Mouse (Mus musculus): ENCODE data around the gene Ptma. TPM values are rescaled to one million over a fixed set of nuclear protein-coding genes. Genes with fewer than 3 reads are reported as not detected.

Ptma gene
- polyA plus RNA-seq, 1 experiment: 3,930 TPM

DNA sequence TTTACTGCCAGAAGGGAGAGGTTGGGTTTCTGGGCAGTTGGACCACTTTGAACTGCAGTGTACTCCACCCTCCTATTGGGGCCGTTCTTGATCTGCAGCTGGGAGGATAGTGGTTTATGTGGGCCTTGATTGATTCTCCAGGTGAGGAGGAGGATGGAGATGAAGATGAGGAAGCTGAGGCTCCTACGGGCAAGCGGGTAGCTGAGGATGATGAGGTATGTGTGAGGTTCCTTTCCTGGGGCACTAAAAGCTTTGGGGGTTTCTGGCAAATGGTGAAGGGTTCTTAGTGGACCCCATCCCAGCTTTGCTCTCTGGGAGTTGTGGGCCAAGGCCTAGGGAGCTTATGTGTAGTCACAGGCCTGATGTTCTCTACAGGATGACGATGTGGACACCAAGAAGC lies 3.1 kb downstream of the Ptma start:
- Histone ChIP-seq H3K4me3 (ENCODE audit: low read depth, low read length) (peak overlapping the region; percentile 97), H3K27ac (ENCODE audit: insufficient read depth, low read length) (peak overlapping the region; percentile 48), H3K9me3 (replicated peaks; ENCODE audit: control insufficient read depth, insufficient read depth, low read length, poor library complexity, severe bottlenecking) (no peaks in the 10 kb centered on the region), H3K36me3 (ENCODE audit: control insufficient read depth, insufficient read depth, low read length, poor library complexity, severe bottlenecking) (peaks cover 36% of the 10 kb centered on the region), H3K27me3 (ENCODE audit: control insufficient read depth, insufficient read depth, low read length, poor library complexity, severe bottlenecking) (no peaks in the 10 kb centered on the region), H3K9ac (ENCODE audit: low read depth, poor library complexity, severe bottlenecking) (peak overlapping the region; percentile 99), H3K4me1 (ENCODE audit: control insufficient read depth, insufficient read depth, low read length) (no peaks in the 10 kb centered on the region)
- TF ChIP-seq POLR2A (IDR thresholded peaks at IDR 0.05; ENCODE audit: insufficient read depth, low read length): no peak
- no peak for TF ChIP-seq EP300 (IDR thresholded peaks at IDR 0.05; ENCODE audit: insufficient read depth, low read depth, low read length)
- no peak for TF ChIP-seq CTCF (IDR thresholded peaks at IDR 0.05; ENCODE audit: low read depth, low read length)

DNA sequence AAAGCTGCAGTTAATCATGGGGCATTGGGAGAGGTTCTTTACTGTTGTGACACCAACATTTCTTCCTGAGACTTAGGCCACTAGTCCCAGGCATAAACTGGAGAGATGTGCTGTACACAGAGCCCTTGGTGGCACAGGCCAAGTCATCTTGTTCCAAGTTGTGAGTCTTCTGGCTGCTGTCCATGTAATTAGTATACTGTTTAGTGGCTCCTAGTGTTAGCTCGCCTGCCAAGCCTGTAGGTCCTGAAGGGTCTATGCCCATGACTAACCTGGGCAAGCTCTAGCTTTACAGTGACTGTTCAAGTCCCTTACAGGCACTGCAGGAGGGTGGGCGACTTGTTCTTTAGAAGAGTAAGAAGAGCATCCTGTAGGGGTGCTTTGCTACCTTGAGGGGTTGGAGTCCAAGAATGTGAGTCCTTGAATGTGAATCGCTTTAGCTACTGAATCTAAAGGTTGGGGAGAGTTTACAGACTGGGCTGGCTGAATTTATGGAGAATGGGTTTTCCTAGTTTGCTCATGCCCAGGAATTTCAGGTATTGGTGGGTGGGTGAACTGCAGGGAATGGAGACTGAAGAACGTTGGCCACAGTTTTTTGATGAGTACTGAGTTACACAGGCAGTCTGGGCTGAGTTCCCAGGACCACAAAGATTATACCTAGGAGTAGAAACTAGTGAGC lies 4.5 kb downstream of the Ptma start:
- H3K27ac ChIP-seq (ENCODE audit: insufficient read depth, low read length): peak overlapping the region; percentile 91
- no peaks in the 10 kb centered on the region for H3K27me3 ChIP-seq (ENCODE audit: control insufficient read depth, insufficient read depth, low read length, poor library complexity, severe bottlenecking)
- H3K9me3 ChIP-seq (replicated peaks; ENCODE audit: control insufficient read depth, insufficient read depth, low read length, poor library complexity, severe bottlenecking): no peaks in the 10 kb centered on the region
- peak overlapping the region; percentile 60 for H3K9ac ChIP-seq (ENCODE audit: low read depth, poor library complexity, severe bottlenecking)
- H3K36me3 ChIP-seq (ENCODE audit: control insufficient read depth, insufficient read depth, low read length, poor library complexity, severe bottlenecking): peaks cover 36% of the 10 kb centered on the region
- H3K4me1 ChIP-seq (ENCODE audit: control insufficient read depth, insufficient read depth, low read length): no peaks in the 10 kb centered on the region
- TF ChIP-seq EP300 (IDR thresholded peaks at IDR 0.05; ENCODE audit: insufficient read depth, low read depth, low read length): no peak
- peak overlapping the region; percentile 14 for H3K4me3 ChIP-seq (ENCODE audit: low read depth, low read length)

DNA sequence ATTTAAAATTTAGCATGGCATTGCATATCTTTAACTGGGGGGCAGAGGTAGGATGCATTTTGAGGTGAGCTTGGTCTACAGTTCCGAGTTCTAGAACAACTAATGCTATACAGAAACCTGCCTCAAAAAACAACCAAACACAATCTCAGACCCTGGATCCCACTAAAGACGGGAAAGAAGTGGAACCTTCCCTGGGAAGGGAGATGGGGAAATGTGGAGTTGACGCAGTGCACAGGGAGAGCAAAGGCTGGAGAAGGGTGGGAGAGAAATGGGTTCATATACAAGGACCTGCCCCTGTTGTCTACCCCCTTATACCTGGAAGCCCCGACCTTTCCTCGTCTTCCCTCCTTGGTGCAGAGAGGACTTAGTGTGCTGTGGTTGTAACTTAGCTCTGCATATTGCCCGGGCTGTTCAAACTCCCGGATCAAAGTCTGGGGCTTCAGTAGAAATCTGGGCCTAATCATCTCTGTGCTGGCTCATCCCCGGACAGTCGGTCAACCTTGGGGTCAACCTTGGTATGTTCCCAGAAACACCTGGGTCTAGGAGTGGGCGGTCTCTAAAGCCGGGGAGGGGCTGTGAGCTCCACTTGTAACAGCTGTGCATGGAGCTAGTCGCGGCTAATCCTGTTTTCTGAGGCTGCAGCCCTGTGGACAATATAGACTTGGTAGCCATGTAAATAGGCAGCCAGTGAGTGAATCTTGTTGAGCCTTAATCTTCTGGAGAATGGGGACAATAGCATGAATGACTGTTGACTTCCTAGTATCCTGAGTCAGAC lies 5.2 kb downstream of the Ptma start:
- Histone ChIP-seq H3K27ac (ENCODE audit: insufficient read depth, low read length) (peak overlapping the region; percentile 91), H3K4me3 (ENCODE audit: low read depth, low read length) (peak overlapping the region; percentile 55), H3K9me3 (replicated peaks; ENCODE audit: control insufficient read depth, insufficient read depth, low read length, poor library complexity, severe bottlenecking) (no peaks in the 10 kb centered on the region), H3K9ac (ENCODE audit: low read depth, poor library complexity, severe bottlenecking) (peak overlapping the region; percentile 60), H3K27me3 (ENCODE audit: control insufficient read depth, insufficient read depth, low read length, poor library complexity, severe bottlenecking) (no peaks in the 10 kb centered on the region), H3K4me1 (ENCODE audit: control insufficient read depth, insufficient read depth, low read length) (no peaks in the 10 kb centered on the region), H3K36me3 (ENCODE audit: control insufficient read depth, insufficient read depth, low read length, poor library complexity, severe bottlenecking) (peaks cover 36% of the 10 kb centered on the region)
- TF ChIP-seq POLR2A (IDR thresholded peaks at IDR 0.05; ENCODE audit: insufficient read depth, low read length) (peak; percentile 55), EP300 (IDR thresholded peaks at IDR 0.05; ENCODE audit: insufficient read depth, low read depth, low read length) (no peak)

DNA sequence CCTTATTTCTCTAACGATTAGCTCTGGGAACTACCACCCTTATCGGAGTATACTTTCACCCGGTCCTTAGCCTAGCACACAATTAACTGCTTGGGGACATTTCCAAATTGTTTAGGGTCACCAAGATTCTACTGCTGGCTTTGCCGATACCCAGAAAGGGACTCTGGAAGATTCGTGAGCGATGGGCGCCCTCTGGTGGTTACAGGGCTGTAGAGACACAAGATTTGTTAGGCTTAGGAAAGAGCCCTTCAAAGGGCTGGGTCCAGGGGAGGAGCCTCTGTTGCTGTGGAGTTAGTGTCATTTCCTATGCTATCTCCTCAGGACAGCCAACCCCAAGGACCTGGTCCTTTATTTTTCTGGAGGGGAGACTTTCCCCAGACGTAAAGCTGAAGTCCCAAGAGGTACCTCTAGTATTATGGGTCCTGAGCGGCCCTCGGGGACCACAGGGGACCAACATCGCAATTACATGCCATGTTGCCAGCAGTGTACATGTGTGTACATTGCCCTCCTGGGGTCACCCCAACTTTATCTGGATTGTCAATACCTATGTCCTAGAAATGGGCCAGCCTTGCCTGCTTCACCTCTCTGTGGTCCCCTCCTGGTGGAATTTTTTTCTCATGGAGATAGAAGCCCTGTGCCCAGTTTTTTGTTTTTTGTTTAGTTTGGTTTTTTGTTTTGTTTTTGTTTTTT lies 6.0 kb downstream of the Ptma start:
- Histone ChIP-seq H3K4me3 (ENCODE audit: low read depth, low read length) (peak overlapping the region; percentile 55), H3K27ac (ENCODE audit: insufficient read depth, low read length) (peak overlapping the region; percentile 91), H3K36me3 (ENCODE audit: control insufficient read depth, insufficient read depth, low read length, poor library complexity, severe bottlenecking) (peaks cover 29% of the 10 kb centered on the region)

DNA sequence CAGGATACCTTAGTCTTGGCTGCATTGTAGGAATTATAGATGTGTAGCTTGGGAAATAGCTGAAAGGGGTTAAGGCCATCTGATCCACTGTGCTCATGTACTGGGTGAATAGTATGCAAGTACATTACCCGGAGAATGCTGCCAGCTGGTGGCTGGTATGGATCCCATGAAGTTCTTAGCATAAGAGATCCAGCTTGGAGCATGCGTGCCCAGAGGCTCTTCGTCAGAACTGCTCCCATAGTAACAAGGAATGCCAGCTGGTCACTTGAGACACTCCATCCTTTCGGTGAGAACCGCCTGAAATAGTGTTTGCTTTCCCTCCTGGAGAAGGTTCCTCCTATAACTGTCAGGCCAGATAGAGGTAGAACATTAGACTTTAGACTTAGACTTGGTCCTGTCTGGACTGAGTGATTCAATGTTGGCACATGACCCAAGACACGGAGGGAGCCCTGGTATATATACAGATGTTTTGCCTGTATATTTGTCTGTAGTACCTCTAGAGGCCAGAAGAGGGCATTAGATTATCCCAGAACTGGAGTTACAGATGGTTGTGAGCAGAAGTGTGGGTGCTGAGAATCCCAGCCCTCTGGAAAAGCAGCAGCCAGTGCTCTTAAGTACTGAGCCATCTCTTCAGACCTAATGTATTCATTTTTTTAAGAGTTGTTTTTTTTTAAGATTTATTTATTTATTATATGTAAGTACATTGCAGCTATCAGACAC lies 7.0 kb downstream of the Ptma start:
- Histone ChIP-seq H3K4me3 (ENCODE audit: low read depth, low read length) (no peak overlapping the region), H3K27me3 (ENCODE audit: control insufficient read depth, insufficient read depth, low read length, poor library complexity, severe bottlenecking) (no peaks in the 10 kb centered on the region), H3K9me3 (replicated peaks; ENCODE audit: control insufficient read depth, insufficient read depth, low read length, poor library complexity, severe bottlenecking) (no peaks in the 10 kb centered on the region), H3K4me1 (ENCODE audit: control insufficient read depth, insufficient read depth, low read length) (no peaks in the 10 kb centered on the region), H3K27ac (ENCODE audit: insufficient read depth, low read length) (no peak overlapping the region), H3K36me3 (ENCODE audit: control insufficient read depth, insufficient read depth, low read length, poor library complexity, severe bottlenecking) (peaks cover 20% of the 10 kb centered on the region), H3K9ac (ENCODE audit: low read depth, poor library complexity, severe bottlenecking) (no peak overlapping the region)
- TF ChIP-seq EP300 (IDR thresholded peaks at IDR 0.05; ENCODE audit: insufficient read depth, low read depth, low read length) (no peak), CTCF (IDR thresholded peaks at IDR 0.05; ENCODE audit: low read depth, low read length) (no peak), POLR2A (IDR thresholded peaks at IDR 0.05; ENCODE audit: insufficient read depth, low read length) (no peak)

More for the DNA sequence above, 6.0 kb downstream of the Ptma start:
- Histone ChIP-seq H3K4me1 (ENCODE audit: control insufficient read depth, insufficient read depth, low read length) (no peaks in the 10 kb centered on the region), H3K9ac (ENCODE audit: low read depth, poor library complexity, severe bottlenecking) (peak overlapping the region; percentile 60), H3K9me3 (replicated peaks; ENCODE audit: control insufficient read depth, insufficient read depth, low read length, poor library complexity, severe bottlenecking) (no peaks in the 10 kb centered on the region), H3K27me3 (ENCODE audit: control insufficient read depth, insufficient read depth, low read length, poor library complexity, severe bottlenecking) (no peaks in the 10 kb centered on the region)
- no peak for TF ChIP-seq EP300 (IDR thresholded peaks at IDR 0.05; ENCODE audit: insufficient read depth, low read depth, low read length)
- no peak for TF ChIP-seq POLR2A (IDR thresholded peaks at IDR 0.05; ENCODE audit: insufficient read depth, low read length)
- TF ChIP-seq CTCF (IDR thresholded peaks at IDR 0.05; ENCODE audit: low read depth, low read length): peak; percentile 82
